Mouse (Mus musculus) gonadal fat pad, adult 2 months (tissue): ENCODE data around the gene Ucma. TPM values are rescaled to one million over a fixed set of nuclear protein-coding genes. Genes with fewer than 3 reads are reported as not detected.

Experiments used
- polyA plus RNA-seq: library from polyadenylated mRNA; depleted of rRNA; stranded (reverse); fragments of >200 nt; gene quantifications from 2 replicates; pipeline ENCODE4 v1.2.3, GENCODE M21; 2012; rRNA removed

The Ucma gene
- polyA plus RNA-seq, 1 experiment = 0.20 TPM

Other genes starting within 250 kb of the Ucma start
- gene Sephs1, start 94.6 kb upstream of the Ucma start, polyA plus RNA-seq = 25.6 and 27.6 TPM in 2 replicates
- gene Phyh, start 57.1 kb upstream of the Ucma start, polyA plus RNA-seq = 74.3 and 75.3 TPM in 2 replicates
- 0.57 and 1.1 TPM in 2 replicates for gene Mcm10, start 36.7 kb downstream of the Ucma start, polyA plus RNA-seq
- 9.8 TPM in 2 replicates for gene Optn, start 87.9 kb downstream of the Ucma start, polyA plus RNA-seq
- 19.2 TPM in 2 replicates for gene Ccdc3, start 161.7 kb downstream of the Ucma start, polyA plus RNA-seq